29 mouse cellular contexts compared by ENCODE assay signal in the genomic region with DNA sequence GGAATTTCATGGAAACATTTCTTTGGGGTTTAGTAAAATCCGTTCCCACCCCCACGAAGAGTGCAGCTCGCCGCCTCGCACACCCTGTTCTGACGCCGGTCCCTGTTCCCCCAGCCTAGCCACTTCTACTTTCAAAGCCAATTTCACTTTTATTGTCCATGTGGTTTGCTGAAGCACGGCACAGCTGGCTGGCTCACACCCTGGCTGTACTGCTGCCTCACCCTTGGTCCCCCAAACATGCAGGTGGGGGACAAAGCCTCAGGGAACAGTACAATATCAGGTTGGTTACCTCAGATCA. TPM values are rescaled to one million over a fixed set of nuclear protein-coding genes. Genes with fewer than 3 reads are reported as not detected.
DNase-seq lines count a peak whose midpoint lies in the region; ATAC-seq and TF ChIP-seq lines count a peak whose summit lies in the region.
"Had no signal": no experiment of that assay in that cellular context is flagged by ENCODE, and none has a peak within 500 bp of the region (broad histone marks: within the 10 kb centered on the region; RNA-seq: fewer than 3 reads in every experiment).

No protein-coding gene starts in this region.

- H3K9ac ChIP-seq in limb, embryonic 13.5 days = peak overlapping the region; percentile 8; the same call in 1 of the 2 replicates
- H3K9ac ChIP-seq: embryonic facial prominence, embryonic 12.5 days; forebrain, embryonic 12.5 days; neural tube, embryonic 13.5 days; stomach, embryonic 15.5 days had no signal

- TF ChIP-seq CTCF in left cerebral cortex, adult 2 months (IDR thresholded peaks at IDR 0.05) = no peak

- H3K4me1 ChIP-seq in limb, embryonic 13.5 days = peaks cover 35% of the 10 kb centered on the region

- WGBS in limb, embryonic 13.5 days = 56% methylated on average over 8 of the region's 8 CpGs

- no peaks in the 10 kb centered on the region for H3K27me3 ChIP-seq in limb, embryonic 13.5 days
- H3K27me3 ChIP-seq: embryonic facial prominence, embryonic 12.5 days; forebrain, embryonic 12.5 days; megakaryocyte, embryonic 14.5 days; neural tube, embryonic 13.5 days; stomach, embryonic 15.5 days had no signal

- H3K4me2 ChIP-seq in limb, embryonic 13.5 days (replicated peaks) = peak overlapping the region; percentile 27
- H3K4me2 ChIP-seq: embryonic facial prominence, embryonic 12.5 days; forebrain, embryonic 12.5 days; heart, embryonic 11.5 days; liver, embryonic 11.5 days; neural tube, embryonic 13.5 days; stomach, embryonic 15.5 days had no signal

- intact Hi-C loops in heart, postnatal 25 days (cut with DNase I) = no loop called here
- intact Hi-C loops in left cerebral cortex, adult 2 months (cut with DNase I) = loop anchor here (2.0 kb wide), 1 partner anchor 44 kb away; no protein-coding TSS in a partner anchor

- DNase-seq in heart, adult 11 months = peak; percentile 95
- no peak for DNase-seq in heart, postnatal 25 days (ENCODE audit: low spot score)
- no peak for DNase-seq in left cerebral cortex, adult 2 months (ENCODE audit: extremely low spot score in 1 of 2, low spot score in 2 of 2)
- no peak for DNase-seq in left cerebral cortex, adult 9 months (ENCODE audit: low spot score in 2 of 2)
- DNase-seq in brain, adult 2 months (ENCODE audit: low read depth, low spot score) = peak; percentile 50
- DNase-seq in ovary, postnatal 36 days (ENCODE audit: low spot score) = no peak
- DNase-seq: B cell, adult 2 months; cerebellum, adult 18-20 months; cerebellum, postnatal 14 days; kidney, postnatal 25 days; lung, adult 18-20 months; lung, postnatal 14 days; midbrain, embryonic 14.5 days had no signal

- peak overlapping the region; percentile 80 for H3K27ac ChIP-seq in left cerebral cortex, adult 2 months
- H3K27ac ChIP-seq in limb, embryonic 13.5 days = peak overlapping the region; percentile 73
- H3K27ac ChIP-seq: embryonic facial prominence, embryonic 12.5 days; forebrain, embryonic 12.5 days; hindbrain, postnatal 0 days; neural tube, embryonic 13.5 days; stomach, embryonic 15.5 days had no signal

- ATAC-seq in limb, embryonic 13.5 days (ENCODE audit: low FRiP score, low read depth) = no peak
- no peak for ATAC-seq in megakaryocyte, adult 5-6 weeks (ENCODE audit: poor library complexity, severe bottlenecking)
- ATAC-seq: activated CD4-positive, CD25-positive, alpha-beta regulatory T cell, adult 4 months; hindbrain, postnatal 0 days; intestine, embryonic 16.5 days had no signal

- 0 out of 2 replicates have a peak, but pooled peaks cover 3% of the 10 kb centered on the region for H3K9me3 ChIP-seq in limb, embryonic 13.5 days
- H3K9me3 ChIP-seq: embryonic facial prominence, embryonic 12.5 days; forebrain, embryonic 12.5 days; neural tube, embryonic 13.5 days; stomach, embryonic 15.5 days had no signal

- peaks cover 22% of the 10 kb centered on the region for H3K36me3 ChIP-seq in limb, embryonic 13.5 days
- H3K36me3 ChIP-seq: forebrain, embryonic 12.5 days; stomach, embryonic 15.5 days had no signal

- no peak overlapping the region for H3K4me3 ChIP-seq in left cerebral cortex, adult 2 months
- H3K4me3 ChIP-seq in limb, embryonic 13.5 days = no peak overlapping the region
- H3K4me3 ChIP-seq: embryonic facial prominence, embryonic 12.5 days; erythroblast, embryonic 14.5 days; forebrain, embryonic 12.5 days; megakaryocyte, embryonic 14.5 days; neural tube, embryonic 13.5 days; stomach, embryonic 15.5 days had no signal

RNA-seq across cellular contexts. Expression of a gene that starts 14.3 kb away (rescaled TPM):
- total RNA-seq in heart, postnatal 25 days (2021) = 1 to 10 TPM; 7.6 to 7.7 TPM
- total RNA-seq in left cerebral cortex, adult 2 months (2021) = 10 to 100 TPM; 43.7 to 44.4 TPM
- 29.0 and 30.3 TPM in 2 replicates for polyA plus RNA-seq in limb, embryonic 13.5 days (2015; fragmentation: Nextera tagmentation; extraction: Ambion mirVana)
- total RNA-seq in megakaryocyte, adult 5-6 weeks (2015) = 1.6 and 2.4 TPM in 2 replicates
- total RNA-seq in megakaryocyte, adult 5-6 weeks (2017) = 3.6 and 5.4 TPM in 2 replicates

RNA-seq across cellular contexts. Expression of a gene that starts 23.1 kb away (rescaled TPM):
- 10 to 100 TPM; 10.3 to 10.6 TPM for total RNA-seq in heart, postnatal 25 days (2021)
- 100 to 1,000 TPM; 134 to 153 TPM for total RNA-seq in left cerebral cortex, adult 2 months (2021)
- 26.7 and 29.9 TPM in 2 replicates for polyA plus RNA-seq in limb, embryonic 13.5 days (2015; fragmentation: Nextera tagmentation; extraction: Ambion mirVana)
- total RNA-seq in megakaryocyte, adult 5-6 weeks (2015) = 2.7 and 3.9 TPM in 2 replicates
- total RNA-seq in megakaryocyte, adult 5-6 weeks (2017) = 2.2 TPM in 2 replicates

RNA-seq across cellular contexts. Expression of a gene that starts 24.7 kb away (rescaled TPM):
- total RNA-seq in heart, postnatal 25 days (2021) = not detected
- 100 to 1,000 TPM; 295 to 302 TPM for total RNA-seq in left cerebral cortex, adult 2 months (2021)
- 24.2 and 26.6 TPM in 2 replicates for polyA plus RNA-seq in limb, embryonic 13.5 days (2015; fragmentation: Nextera tagmentation; extraction: Ambion mirVana)
- total RNA-seq in megakaryocyte, adult 5-6 weeks (2015) = not detected in 2 replicates
- total RNA-seq in megakaryocyte, adult 5-6 weeks (2017) = not detected in 2 replicates
- total RNA-seq: gastrocnemius, postnatal 36 days; MEL had no signal
- polyA plus RNA-seq: erythroblast, embryonic 14.5 days; heart, postnatal 0 days had no signal

RNA-seq across cellular contexts. Expression of a gene that starts 30.5 kb away (rescaled TPM):
- under 1 TPM; 0.34 to 0.81 TPM for total RNA-seq in heart, postnatal 25 days (2021)
- total RNA-seq in left cerebral cortex, adult 2 months (2021) = 1 to 10 TPM; 2.6 to 3.0 TPM
- 83.3 and 85.0 TPM in 2 replicates for polyA plus RNA-seq in limb, embryonic 13.5 days (2015; fragmentation: Nextera tagmentation; extraction: Ambion mirVana)
- not detected in 2 replicates for total RNA-seq in megakaryocyte, adult 5-6 weeks (2015)
- total RNA-seq in megakaryocyte, adult 5-6 weeks (2017) = not detected in 2 replicates
- polyA plus RNA-seq: activated CD4-positive, CD25-positive, alpha-beta regulatory T cell, adult 4 months had no signal

RNA-seq across cellular contexts. Expression of a gene that starts 44.1 kb away (rescaled TPM):
- 100 to 1,000 TPM; 102 TPM for total RNA-seq in heart, postnatal 25 days (2021)
- total RNA-seq in left cerebral cortex, adult 2 months (2021) = 100 to 1,000 TPM; 108 to 110 TPM
- 139 and 148 TPM in 2 replicates for polyA plus RNA-seq in limb, embryonic 13.5 days (2015; fragmentation: Nextera tagmentation; extraction: Ambion mirVana)
- 40.4 and 47.5 TPM in 2 replicates for total RNA-seq in megakaryocyte, adult 5-6 weeks (2015)
- 37.3 and 43.7 TPM in 2 replicates for total RNA-seq in megakaryocyte, adult 5-6 weeks (2017)

Comparison
In these comparisons a context has a peak if more than half of its experiments do, and no peak if none do; other contexts are left out.
1. DNase-seq: peak in heart, adult 11 months (single experiment) and brain, adult 2 months (single experiment); none in heart, postnatal 25 days (single experiment), left cerebral cortex, adult 2 months (0 of 2), left cerebral cortex, adult 9 months (0 of 2) and ovary, postnatal 36 days (single experiment).
2. RNA of a gene that starts 14.3 kb away (total RNA-seq): 43.7 to 44.4 TPM in left cerebral cortex, adult 2 months; 7.6 to 7.7 TPM in heart, postnatal 25 days and 1.6 to 5.4 TPM in megakaryocyte, adult 5-6 weeks; every median in the first group is over 4 times any median in the second.
3. RNA of a gene that starts 23.1 kb away (total RNA-seq): 134 to 153 TPM in left cerebral cortex, adult 2 months; 10.3 to 10.6 TPM in heart, postnatal 25 days and 2.2 to 3.9 TPM in megakaryocyte, adult 5-6 weeks; every median in the first group is over 10 times any median in the second.
4. RNA of a gene that starts 24.7 kb away (total RNA-seq): 295 to 302 TPM in left cerebral cortex, adult 2 months; not detected in heart, postnatal 25 days and not detected in megakaryocyte, adult 5-6 weeks; every median in the first group is over 100 times any median in the second.